Mouse (Mus musculus) thymus, postnatal 14 days (tissue): ENCODE measurements around the gene Cap1.
"Not testable (repeated sequence)": the region's sequence is repeated elsewhere in the genome, so short reads cannot be mapped to it uniquely, and the experiment has no call there.

Experiments
- DNase-seq: peaks from one replicate; pipeline ENCODE4 v3.0.0; 2021

Cap1 gene

GRCm38 (mm10) chr4:122836403-122836775, 49.5 kb downstream of the Cap1 start:
- no peak for DNase-seq

DNA sequence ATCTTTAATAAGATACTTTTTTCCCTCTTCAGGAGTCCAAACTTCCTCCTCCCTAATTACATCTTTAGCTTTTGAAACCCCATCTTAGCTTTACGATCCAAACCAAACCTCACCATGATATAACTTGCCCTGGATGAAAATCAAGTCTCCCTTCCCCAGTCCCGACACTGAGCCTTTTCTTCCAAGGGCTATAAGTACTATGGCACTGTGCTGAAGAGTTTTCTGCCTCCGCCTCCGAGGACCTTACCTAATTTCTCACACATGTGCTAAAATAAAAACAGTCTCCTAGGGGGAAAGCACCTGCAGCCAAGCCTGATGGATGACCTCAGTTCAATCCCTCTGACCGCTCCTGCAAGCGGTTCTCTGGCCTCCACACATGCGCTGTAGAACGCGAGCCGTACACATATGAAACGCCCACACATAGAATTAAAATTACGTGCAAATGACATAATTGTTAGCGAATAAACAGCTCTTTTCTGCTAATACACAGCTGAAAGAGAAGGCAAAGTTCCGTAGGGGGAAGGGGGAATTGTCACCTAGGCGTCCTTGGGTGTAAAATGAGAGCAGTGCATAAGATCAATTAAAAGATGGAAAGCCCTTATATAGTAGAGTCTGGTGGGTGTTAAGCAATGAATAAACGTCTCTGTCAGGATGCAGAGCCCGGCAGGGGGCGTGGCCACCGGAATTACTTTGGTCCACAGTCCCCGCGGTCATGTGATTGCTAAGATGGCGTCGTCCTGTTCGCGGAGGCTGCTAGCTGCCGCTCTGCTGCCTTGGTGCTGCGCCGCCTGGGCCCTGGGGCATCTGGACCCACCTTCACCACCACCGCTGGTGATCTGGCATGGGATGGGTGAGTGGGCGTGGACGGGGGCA, 50.1 kb downstream of the Cap1 start, which contains the start of gene Ppt1:
TSS of gene Ppt1 (plus strand) at position 713 of the 873 bp plus-strand sequence.
- DNase-seq, result peak; percentile 94

DNA sequence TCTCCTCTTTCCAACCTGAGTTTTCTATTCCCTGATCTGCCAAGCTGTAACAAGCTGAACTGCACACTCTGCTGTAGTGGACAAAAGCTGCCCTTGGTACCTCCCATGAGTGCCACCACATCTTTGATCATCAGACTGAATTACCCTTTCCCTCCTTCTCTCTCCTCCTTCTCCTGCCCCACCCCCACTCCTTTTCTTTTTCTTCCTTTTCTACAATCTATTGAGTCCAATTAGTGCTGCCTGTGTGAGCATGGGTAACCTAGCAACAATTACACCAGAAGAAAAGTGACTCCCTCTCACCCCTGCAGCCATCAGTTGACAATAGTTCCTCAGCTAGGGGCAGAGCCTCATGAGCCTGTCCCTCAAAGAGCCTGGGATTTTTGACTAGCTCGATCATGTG, 54.0 kb downstream of the Cap1 start:
- DNase-seq, result no peak

- DNase-seq, result no peak
Measured at GRCm38 (mm10) chr4:122829339-122829738, 56.5 kb downstream of the Cap1 start.

DNA sequence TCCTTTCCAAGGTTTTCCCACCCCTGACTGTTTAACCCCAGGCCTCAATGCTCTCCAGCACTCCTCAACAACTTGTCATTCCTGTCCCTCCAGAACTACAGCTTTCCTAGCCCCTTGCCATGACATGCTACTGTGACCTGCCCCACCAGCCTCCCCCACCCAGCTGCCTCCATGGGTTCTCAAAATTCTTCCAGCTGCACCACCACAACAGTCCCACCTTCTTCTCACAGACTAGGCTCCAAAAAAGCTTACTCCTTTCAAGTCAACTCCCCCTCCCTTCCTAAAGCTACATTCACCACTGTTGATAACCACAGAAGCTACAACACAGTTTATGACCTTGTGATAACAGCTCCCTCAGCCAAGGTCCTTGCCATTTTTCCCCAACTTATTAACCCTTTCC, 58.2 kb downstream of the Cap1 start:
- DNase-seq, result peak; percentile 20

GRCm38 (mm10) chr4:122820941-122821340, 64.9 kb downstream of the Cap1 start:
- DNase-seq, result not testable (repeated sequence)

GRCm38 (mm10) chr4:122816202-122816601, 69.7 kb downstream of the Cap1 start:
- DNase-seq, result no peak

DNA sequence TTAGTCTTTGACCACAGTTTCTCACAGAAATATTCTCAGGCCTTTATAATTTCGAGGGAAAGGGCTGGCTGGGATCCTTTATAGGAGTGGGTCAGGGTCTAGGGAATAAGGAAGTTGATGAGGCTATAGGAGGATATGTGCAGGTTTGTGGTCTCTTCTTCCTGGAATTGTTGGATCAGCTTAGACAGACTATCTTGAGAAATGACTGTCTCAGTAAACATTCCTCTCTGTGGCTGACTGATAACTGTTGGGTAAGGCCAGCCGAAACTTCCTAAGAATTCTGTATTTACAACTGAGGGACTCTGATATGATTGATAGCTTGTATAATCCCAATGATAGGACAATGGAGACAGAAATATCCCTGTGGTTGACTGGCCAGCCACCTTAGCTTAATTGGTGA, 74.0 kb downstream of the Cap1 start:
- DNase-seq, result no peak

- DNase-seq, result no peak
Measured at GRCm38 (mm10) chr4:122811180-122811579, 74.7 kb downstream of the Cap1 start.
